Mouse (Mus musculus) myocyte (in vitro differentiated cells): Measurements from ENCODE around the gene Naaladl2. TPM values are rescaled to one million over a fixed set of nuclear protein-coding genes. Genes with fewer than 3 reads are reported as not detected.
"Not testable (repeated sequence)": the region's sequence is repeated elsewhere in the genome, so short reads cannot be mapped to it uniquely, and the experiment has no call there.

Experiments used
- H3K27me3 ChIP-seq: one replicate; pipeline ENCODE4 v1.6.1; 2011; ENCODE audit not compliant: control insufficient read depth, insufficient read depth, insufficient read length
- H3K36me3 ChIP-seq: one replicate; pipeline ENCODE4 v1.6.1; 2011; ENCODE audit not compliant: control insufficient read depth, insufficient read depth
- H3K4me2 ChIP-seq: one replicate; pipeline ENCODE4 v1.6.1; 2011; ENCODE audit warnings: low read depth, control low read depth
- H3K4me3 ChIP-seq: one replicate; pipeline ENCODE4 v1.5.1; 2011; ENCODE audit warnings: mild to moderate bottlenecking, control low read depth, moderate library complexity
- H3K79me2 ChIP-seq: one replicate; pipeline ENCODE4 v1.6.1; 2011; ENCODE audit not compliant: control insufficient read depth, insufficient read depth
- H3ac ChIP-seq: one replicate; pipeline ENCODE4 v1.6.1; 2011; ENCODE audit not compliant: control insufficient read depth, insufficient read length
- CEBPB ChIP-seq: IDR thresholded peaks from 2 replicates; pipeline ENCODE4 v1.6.1; 2011; ENCODE audit warnings: mild to moderate bottlenecking, moderate library complexity; ENCODE audit not compliant: poor library complexity, insufficient read depth, severe bottlenecking
- E2F4 ChIP-seq: IDR thresholded peaks from one replicate; pipeline ENCODE4 v1.6.1; 2011; ENCODE audit warnings: mild to moderate bottlenecking, control low read depth, moderate library complexity; ENCODE audit not compliant: insufficient read depth
- MAX ChIP-seq: IDR thresholded peaks from one replicate; pipeline ENCODE4 v1.6.1; 2011; ENCODE audit warnings: low read depth, mild to moderate bottlenecking, control low read depth
- MYOD1 ChIP-seq, 3 experiments: IDR thresholded peaks; one replicate each; pipeline ENCODE4 v1.6.1; 2011; ENCODE audit warnings: control low read depth in 2 of 3, low read depth in 2 of 3, mild to moderate bottlenecking in 2 of 3, moderate library complexity in 1 of 3; ENCODE audit not compliant: insufficient read length in 2 of 3, control insufficient read depth in 1 of 3
- MYOG ChIP-seq, 3 experiments: IDR thresholded peaks; one replicate each; pipeline ENCODE4 v1.6.1; 2011; ENCODE audit warnings: control low read depth in 2 of 3, low read depth in 2 of 3, mild to moderate bottlenecking in 2 of 3; ENCODE audit not compliant: insufficient read length in 2 of 3, control insufficient read depth in 1 of 3, insufficient read depth in 1 of 3
- POLR2A ChIP-seq: IDR thresholded peaks from one replicate; pipeline ENCODE4 v1.6.1; 2011; ENCODE audit warnings: low read depth, mild to moderate bottlenecking, control low read depth, moderate library complexity; ENCODE audit not compliant: insufficient read length
- POLR2AphosphoS2 ChIP-seq: IDR thresholded peaks from one replicate; pipeline ENCODE4 v1.6.1; 2011; ENCODE audit warnings: low read depth, control low read depth; ENCODE audit not compliant: insufficient read length
- REST ChIP-seq: IDR thresholded peaks from one replicate; pipeline ENCODE4 v1.6.1; 2011; ENCODE audit warnings: mild to moderate bottlenecking, control low read depth, moderate library complexity; ENCODE audit not compliant: insufficient read depth, insufficient read length
- SRF ChIP-seq: IDR thresholded peaks from one replicate; pipeline ENCODE4 v1.6.1; 2011; ENCODE audit warnings: low read depth; ENCODE audit not compliant: control insufficient read depth, insufficient read length
- TCF12 ChIP-seq: IDR thresholded peaks from one replicate; pipeline ENCODE4 v1.6.1; 2011; ENCODE audit warnings: mild to moderate bottlenecking, control low read depth; ENCODE audit not compliant: poor library complexity, insufficient read depth, severe bottlenecking
- TCF3 ChIP-seq: IDR thresholded peaks from one replicate; pipeline ENCODE4 v1.6.1; 2011; ENCODE audit warnings: low read depth, control low read depth; ENCODE audit not compliant: insufficient read length
- USF1 ChIP-seq: IDR thresholded peaks from one replicate; pipeline ENCODE4 v1.6.1; 2011; ENCODE audit warnings: low read depth, mild to moderate bottlenecking, control low read depth, moderate library complexity
- polyA plus RNA-seq: library from polyadenylated mRNA; unstranded; fragments of >200 nt; fragmentation: generic; extraction: Trizol; gene quantifications from one replicate; pipeline ENCODE4 v1.2.1, GENCODE M21; 2012; ENCODE audit warnings: missing spikeins

Naaladl2 gene
- polyA plus RNA-seq, 1 experiment, result not detected

DNA sequence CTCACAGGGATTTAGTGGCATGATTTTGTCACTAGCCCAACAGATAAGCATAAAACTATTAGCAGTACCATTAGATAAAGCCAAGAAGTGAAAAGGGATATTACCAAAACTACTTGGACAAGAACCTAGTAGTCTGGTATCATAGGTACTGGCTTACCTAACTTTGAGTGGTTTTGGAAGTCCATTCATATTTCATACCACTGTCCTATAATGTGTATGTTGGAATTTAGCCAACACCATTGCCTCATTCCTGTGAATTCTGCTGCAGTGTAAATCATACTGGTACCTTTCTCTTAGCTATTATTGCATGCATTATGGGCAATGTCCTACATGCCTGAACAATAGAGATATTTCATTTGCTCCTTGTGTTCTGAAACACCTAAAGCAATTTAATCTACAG is 977.5 kb downstream of the Naaladl2 start:
- H3K4me3 ChIP-seq, result no peak overlapping the region
- H3K79me2 ChIP-seq, result no peaks in the 10 kb centered on the region
- H3ac ChIP-seq, result no peak overlapping the region
- TF ChIP-seq CEBPB (no peak), TCF3 (no peak), MAX (no peak), E2F4 (no peak), MYOD1 (IDR thresholded peaks at IDR 0.05; ENCODE audit: control insufficient read depth in 1 of 3, insufficient read length in 2 of 3, low read depth in 2 of 3) (no peak), REST (no peak), USF1 (no peak), SRF (no peak), POLR2A (no peak), POLR2AphosphoS2 (no peak), TCF12 (no peak), MYOG (IDR thresholded peaks at IDR 0.05; ENCODE audit: control insufficient read depth in 1 of 3, insufficient read depth in 1 of 3, insufficient read length in 2 of 3, low read depth in 2 of 3) (no peak)
- no peaks in the 10 kb centered on the region for H3K36me3 ChIP-seq
- H3K4me2 ChIP-seq, result no peak overlapping the region
- H3K27me3 ChIP-seq, result no peaks in the 10 kb centered on the region

DNA sequence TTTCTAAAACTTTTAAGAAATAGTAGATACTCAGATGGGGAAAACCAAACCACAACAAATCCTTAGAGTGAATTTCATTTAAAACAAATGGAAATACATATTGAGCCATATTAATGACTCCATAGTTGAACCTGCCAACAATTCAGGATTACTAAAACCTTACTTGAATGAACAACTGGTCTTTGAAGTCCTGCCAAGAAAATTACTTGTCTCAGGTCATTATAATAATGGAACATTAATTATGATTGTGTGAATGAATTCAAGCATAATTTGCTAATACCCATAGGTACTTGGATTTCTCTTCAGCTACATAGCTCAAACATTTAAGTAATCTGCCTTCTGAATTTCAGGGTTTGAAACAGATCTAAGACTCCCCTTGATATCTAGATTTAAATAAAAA is 980.1 kb downstream of the Naaladl2 start:
- no peak overlapping the region for H3K4me2 ChIP-seq
- TF ChIP-seq REST (no peak), CEBPB (no peak), TCF12 (no peak), MAX (no peak), POLR2AphosphoS2 (no peak), TCF3 (no peak), USF1 (no peak), MYOG (IDR thresholded peaks at IDR 0.05; ENCODE audit: control insufficient read depth in 1 of 3, insufficient read depth in 1 of 3, insufficient read length in 2 of 3, low read depth in 2 of 3) (no peak), MYOD1 (IDR thresholded peaks at IDR 0.05; ENCODE audit: control insufficient read depth in 1 of 3, insufficient read length in 2 of 3, low read depth in 2 of 3) (no peak), POLR2A (no peak), E2F4 (no peak), SRF (no peak)
- H3K27me3 ChIP-seq, result no peaks in the 10 kb centered on the region
- no peaks in the 10 kb centered on the region for H3K79me2 ChIP-seq
- H3K4me3 ChIP-seq, result no peak overlapping the region
- H3ac ChIP-seq, result no peak overlapping the region
- no peaks in the 10 kb centered on the region for H3K36me3 ChIP-seq

DNA sequence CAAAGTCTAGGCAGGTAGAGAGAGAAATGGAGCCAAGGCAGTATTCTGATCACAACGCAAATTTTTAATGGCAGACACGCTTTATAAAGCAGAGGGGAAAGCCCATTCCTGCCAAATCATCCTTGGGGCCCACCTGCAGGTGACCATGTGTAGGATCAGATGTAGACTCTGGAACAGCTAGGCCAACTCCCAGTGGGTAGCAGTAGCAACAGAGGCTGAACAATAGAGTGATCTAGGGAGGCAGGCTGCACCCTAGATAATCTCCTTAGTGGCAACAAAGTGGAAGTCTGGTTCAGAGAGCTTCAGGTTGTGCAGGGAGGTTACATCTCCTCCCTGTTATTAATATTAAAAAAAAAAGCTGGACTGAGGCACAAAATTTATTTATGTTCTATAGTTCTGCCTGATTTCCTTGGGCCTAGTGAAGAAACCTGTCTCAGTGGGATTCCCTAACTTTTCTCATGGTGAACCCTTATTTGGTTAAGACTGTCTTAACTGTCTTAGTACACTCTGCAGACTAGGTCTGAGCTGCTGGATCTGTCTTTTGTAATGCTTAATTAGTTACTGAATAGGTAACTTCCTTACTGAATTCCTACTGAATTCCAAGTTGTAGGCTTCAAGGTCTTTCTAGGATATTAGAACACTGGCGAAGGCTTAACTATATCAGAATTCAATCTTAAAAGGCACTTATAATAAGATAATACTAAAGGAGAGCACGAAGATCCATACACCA is 992.8 kb downstream of the Naaladl2 start:
- H3K4me2 ChIP-seq, H3K27me3 ChIP-seq, H3K79me2 ChIP-seq, H3K36me3 ChIP-seq, H3K4me3 ChIP-seq, H3ac ChIP-seq: not testable (repeated sequence)

DNA sequence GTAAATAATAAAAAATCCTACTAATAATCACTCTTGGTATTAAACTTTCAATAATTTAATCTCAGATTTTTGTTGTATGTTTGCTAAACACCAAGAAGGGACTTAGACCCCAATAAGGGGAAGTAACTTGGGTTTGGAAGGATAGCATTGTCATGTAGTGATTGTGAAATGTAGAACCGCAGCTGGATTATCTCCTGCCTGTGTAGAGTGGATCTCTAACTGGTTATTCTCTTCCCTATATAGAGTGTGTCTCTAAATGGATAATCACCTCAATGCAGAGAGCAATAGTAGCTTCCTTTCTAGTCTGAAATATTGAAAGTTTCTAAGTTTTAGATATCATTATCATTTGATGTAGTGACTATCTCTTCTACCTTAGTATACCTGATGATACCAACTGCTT is 1001.3 kb downstream of the Naaladl2 start:
- no peak overlapping the region for H3K4me3 ChIP-seq
- no peaks in the 10 kb centered on the region for H3K79me2 ChIP-seq
- no peak for TF ChIP-seq MYOD1 (IDR thresholded peaks at IDR 0.05; ENCODE audit: control insufficient read depth in 1 of 3, insufficient read length in 2 of 3, low read depth in 2 of 3)
- no peak for TF ChIP-seq POLR2A
- TF ChIP-seq REST, result no peak
- no peak overlapping the region for H3ac ChIP-seq
- no peaks in the 10 kb centered on the region for H3K36me3 ChIP-seq
- H3K27me3 ChIP-seq, result no peaks in the 10 kb centered on the region
- no peak overlapping the region for H3K4me2 ChIP-seq

DNA sequence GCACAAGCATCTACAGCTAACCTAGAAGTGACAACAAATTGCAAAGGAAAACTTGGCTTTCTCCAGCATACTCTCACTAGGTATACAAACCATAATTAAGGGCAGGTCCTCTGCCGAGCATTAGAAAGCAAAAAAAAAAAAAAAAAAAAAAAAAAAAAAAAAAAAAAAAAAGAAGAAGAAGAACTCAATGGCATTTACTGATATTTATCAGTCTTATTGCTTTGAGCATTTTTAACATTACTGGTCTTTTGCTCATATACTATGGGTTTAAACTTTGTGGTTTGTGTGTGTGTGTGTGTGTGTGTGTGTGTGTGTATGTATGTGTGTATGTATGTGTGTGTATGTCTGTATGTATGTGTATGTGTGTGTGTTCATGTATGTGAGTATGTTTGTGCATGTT is 1006.1 kb downstream of the Naaladl2 start:
- TF ChIP-seq CEBPB, result no peak
- TF ChIP-seq MYOG (IDR thresholded peaks at IDR 0.05; ENCODE audit: control insufficient read depth in 1 of 3, insufficient read depth in 1 of 3, insufficient read length in 2 of 3, low read depth in 2 of 3), result no peak
- no peak for TF ChIP-seq SRF
- no peak for TF ChIP-seq TCF3
- no peak for TF ChIP-seq TCF12
- TF ChIP-seq USF1, result no peak
- no peak for TF ChIP-seq MYOD1 (IDR thresholded peaks at IDR 0.05; ENCODE audit: control insufficient read depth in 1 of 3, insufficient read length in 2 of 3, low read depth in 2 of 3)
- no peak for TF ChIP-seq MAX
- no peak for TF ChIP-seq REST
- no peak for TF ChIP-seq POLR2AphosphoS2
- no peak for TF ChIP-seq POLR2A
- TF ChIP-seq E2F4, result no peak

More for the DNA sequence above, 1006.1 kb downstream of the Naaladl2 start:
- Histone ChIP-seq H3K36me3 (no peaks in the 10 kb centered on the region), H3K4me3 (no peak overlapping the region), H3K4me2 (no peak overlapping the region), H3ac (no peak overlapping the region), H3K79me2 (no peaks in the 10 kb centered on the region), H3K27me3 (no peaks in the 10 kb centered on the region)
